Mouse (Mus musculus): Measurements from ENCODE around the gene Tcf21.

The Tcf21 gene

DNA sequence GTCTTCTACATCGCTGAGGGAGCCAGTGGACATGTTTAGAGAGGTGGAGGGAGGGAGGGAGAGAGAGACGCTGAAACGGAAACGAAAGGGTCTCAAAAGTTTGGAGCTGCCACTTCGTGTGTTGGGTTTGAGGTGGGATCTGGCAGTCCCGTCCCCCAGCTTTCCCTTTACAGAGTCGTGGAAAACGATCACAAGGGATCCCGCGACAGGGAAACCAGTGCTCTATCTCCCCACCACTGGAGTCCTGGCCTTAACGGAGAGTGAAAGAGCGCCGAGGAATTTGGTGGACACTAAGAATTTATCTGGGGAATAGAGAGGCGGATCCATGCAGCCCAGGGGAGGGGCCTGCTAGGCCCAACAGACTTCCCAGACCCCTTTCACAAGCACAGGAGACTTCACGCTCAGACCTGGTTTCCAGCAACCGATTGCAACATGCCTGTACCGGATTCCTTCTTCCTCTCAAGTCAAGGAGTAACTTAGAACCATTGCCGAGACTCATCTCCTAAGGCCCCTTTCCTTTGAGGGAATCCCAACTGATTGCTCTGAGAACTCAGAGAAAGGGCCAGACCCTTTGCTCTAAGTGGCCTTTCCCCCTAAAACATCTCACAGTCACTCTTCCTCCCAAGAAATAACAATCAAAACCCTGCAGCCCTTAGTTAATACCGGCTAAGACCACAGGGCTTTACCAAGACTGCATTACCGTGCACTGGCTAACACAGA lies at the start of gene Tcf21:
Gene Tcf21, minus strand, starts transcription at position 304 of the 720 bp plus-strand sequence.
- DNase-seq (ENCODE audit: low spot score in 2 of 2) = no peak

DNA sequence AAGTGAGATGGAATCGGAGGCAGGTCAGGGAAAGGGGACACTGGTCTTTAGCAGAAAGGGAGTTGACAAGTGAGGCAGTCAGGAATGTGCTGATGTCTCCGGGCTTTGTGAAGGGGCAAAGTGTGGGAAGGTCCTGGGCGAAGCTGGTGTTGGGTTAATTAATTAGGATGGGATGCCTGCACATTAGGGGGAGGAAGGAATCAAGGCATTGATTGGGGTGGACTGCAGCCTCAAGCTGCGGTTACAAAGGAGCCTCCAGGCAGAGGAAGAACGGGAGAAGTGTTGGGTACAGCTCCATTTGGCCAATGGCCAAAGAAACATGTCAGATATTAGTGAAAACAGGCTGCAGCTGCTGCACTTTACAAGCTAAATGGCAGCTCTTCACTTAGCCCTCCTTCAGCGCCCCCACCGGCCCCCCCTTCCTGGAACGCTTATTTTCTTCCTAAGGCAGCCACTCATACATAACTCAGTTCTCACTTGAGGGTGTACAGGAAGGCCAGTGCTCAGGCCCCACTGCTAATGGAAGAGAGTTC lies 48.5 kb upstream of the Tcf21 start:
- no peak for DNase-seq (ENCODE audit: low spot score in 2 of 2)

DNA sequence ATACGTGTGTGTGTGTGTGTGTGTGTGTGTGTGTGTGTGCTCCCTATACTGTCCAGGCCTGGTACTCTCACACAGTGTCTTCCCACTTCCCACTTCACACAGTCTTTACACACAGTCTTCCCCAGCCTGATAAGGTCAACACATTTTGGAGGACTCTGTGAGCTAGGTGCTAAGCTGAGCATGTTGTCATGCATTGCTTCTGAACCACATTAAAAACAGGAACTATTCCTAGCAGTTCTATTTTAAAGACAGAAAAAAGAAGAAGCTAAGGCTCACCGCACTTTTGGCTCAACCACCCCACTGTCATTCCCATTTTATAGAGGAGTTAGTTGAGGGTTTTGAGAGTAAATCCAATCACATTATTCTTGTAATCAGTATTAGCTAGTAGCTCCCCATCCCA lies 47.2 kb upstream of the Tcf21 start:
- DNase-seq (ENCODE audit: low spot score in 2 of 2) = no peak

- peak in 1 of 2 experiments; percentile 8 for DNase-seq (ENCODE audit: low spot score in 2 of 2)
Observed at GRCm38 (mm10) chr10:22858111-22858510, 38.1 kb upstream of the Tcf21 start.

DNA sequence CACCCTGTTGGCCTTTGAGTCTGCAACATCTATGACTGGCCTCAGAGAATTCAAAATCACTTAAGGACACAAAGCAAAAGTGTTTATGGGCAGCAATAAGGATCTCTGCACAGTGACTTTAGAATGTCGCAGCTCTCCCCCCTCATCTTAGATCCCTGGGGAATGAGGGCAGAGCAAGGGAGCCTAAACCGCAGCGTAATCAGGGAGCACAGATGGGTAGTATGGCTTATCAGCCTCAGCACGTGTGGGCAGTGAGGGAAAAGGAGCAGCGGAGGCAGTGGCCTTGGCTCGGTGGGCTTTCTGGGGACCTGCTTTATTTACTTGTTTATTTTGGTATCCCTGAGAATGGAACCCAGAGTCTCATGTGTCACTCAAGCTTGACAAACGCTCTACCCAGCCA lies 34.4 kb upstream of the Tcf21 start:
- DNase-seq (ENCODE audit: low spot score in 2 of 2) = no peak

DNA sequence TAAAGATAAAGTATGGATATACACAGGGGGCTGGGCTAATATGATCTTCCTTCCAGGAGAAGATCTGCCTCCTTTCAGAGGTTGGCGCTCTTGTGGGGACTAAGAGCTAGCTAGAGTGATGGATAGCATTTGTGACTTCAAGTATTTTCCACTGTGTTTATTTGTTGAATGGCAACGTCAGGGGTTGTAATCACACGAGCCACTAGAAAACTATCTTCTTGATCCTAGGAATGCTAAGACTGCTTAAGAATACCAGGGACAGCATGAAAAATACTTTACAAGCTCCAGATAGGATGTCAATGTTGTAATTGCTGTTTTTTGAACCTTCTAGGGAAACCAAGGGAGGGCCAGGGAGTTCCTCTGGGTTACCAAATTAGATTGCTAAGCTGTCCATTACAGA lies 25.4 kb upstream of the Tcf21 start:
- DNase-seq (ENCODE audit: low spot score in 2 of 2) = no peak

DNA sequence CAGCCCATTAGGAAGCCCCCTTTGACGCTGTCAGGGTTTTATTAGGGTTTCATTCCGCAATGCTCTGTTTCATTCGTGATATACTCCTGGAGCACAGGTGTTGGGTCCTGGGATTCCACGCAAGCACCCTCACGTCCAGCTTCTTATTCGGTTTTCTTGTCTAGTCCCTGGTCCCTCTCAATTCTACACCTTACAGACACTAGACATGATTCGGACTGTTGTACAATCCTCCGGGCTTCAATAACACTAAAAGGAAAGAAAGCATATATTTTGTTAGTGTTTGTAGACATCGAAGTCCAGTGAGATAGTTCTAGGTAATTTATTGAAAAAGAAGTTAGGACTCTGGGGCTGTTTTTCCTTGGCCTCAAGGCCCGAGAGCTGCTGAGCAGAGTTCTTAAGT lies 24.8 kb upstream of the Tcf21 start:
- no peak for DNase-seq (ENCODE audit: low spot score in 2 of 2)

- no peak for DNase-seq (ENCODE audit: low spot score in 2 of 2)
Observed at GRCm38 (mm10) chr10:22843440-22844361, 23.7 kb upstream of the Tcf21 start.

DNA sequence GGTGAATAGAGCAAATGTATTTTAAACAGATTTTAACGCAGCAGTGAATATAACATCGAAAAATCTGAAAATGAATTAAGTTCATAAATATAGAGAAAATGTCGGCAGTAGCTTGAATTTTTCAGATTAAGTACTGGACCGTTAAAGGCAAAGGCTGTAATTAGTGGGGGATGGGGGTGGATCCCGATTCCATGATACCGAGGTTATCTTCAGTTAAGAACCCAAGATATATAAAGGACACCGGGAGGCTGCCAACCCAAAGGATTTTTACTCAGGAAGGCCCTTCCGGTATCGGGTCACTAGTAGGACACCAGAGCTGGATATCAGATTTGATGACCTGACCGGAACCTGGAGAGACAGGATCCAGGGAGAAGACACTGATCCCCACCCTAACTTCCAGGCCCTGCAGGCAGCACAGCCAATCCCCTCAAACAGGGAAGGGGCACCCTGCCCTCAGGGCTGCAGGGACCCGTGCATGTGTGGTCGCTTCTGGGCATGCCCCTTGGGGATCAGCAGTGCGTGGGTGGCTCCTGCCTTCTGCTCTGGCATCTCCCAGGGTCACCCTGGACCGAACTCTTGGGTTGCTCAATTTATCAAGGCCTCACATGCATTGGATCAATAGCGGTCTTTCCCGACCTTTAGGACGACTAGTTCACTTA lies 22.9 kb upstream of the Tcf21 start:
- no peak for DNase-seq (ENCODE audit: low spot score in 2 of 2)

DNA sequence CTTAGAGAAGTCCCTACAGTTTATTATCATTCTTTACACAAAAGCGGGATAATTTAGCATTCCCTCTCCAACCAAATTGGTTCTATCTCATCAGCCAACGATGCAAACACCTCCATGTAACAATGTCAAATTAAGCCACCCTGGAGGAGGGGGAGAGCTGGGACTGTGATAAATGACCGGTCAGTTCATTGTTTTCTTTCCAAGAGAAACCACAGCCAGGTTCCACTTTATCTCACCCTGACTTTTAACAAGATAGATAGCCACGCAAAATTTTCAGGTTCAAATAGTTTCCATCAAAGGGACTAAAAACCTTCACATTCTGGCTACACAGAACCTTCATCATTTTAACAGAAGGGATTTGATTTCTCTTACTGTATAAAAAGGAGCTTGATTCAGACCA lies 22.1 kb upstream of the Tcf21 start:
- no peak for DNase-seq (ENCODE audit: low spot score in 2 of 2)

GRCm38 (mm10) chr10:22826244-22826643 lies 6.3 kb upstream of the Tcf21 start:
- no peak for DNase-seq (ENCODE audit: low spot score in 2 of 2)

GRCm38 (mm10) chr10:22822896-22823295 lies 2.9 kb upstream of the Tcf21 start:
- no peak for DNase-seq (ENCODE audit: low spot score in 2 of 2)

GRCm38 (mm10) chr10:22822486-22822885 lies 2.5 kb upstream of the Tcf21 start:
- no peak for DNase-seq (ENCODE audit: low spot score in 2 of 2)

DNA sequence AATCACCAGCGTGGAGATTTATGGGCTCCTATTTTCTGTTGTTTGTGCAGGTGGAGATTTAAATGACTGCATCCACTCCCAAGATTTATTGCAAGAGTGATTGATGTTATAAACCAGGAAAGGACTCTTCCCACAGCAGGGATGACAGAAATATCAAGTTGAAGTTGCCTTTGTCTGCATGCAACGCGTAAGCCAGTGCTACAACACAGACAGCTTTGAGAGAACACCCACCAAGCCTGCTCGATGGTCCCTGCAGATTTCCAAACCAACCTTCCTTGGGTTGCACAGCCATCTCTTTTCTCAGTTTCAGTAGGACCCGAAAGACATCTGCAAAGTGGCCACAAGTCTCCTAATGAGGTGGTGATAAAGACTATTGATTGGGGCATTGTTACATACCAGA lies 1.7 kb upstream of the Tcf21 start:
- no peak for DNase-seq (ENCODE audit: low spot score in 2 of 2)

- DNase-seq (ENCODE audit: low spot score in 2 of 2) = no peak
Observed at GRCm38 (mm10) chr10:22821267-22821666, 1.3 kb upstream of the Tcf21 start.

GRCm38 (mm10) chr10:22820841-22821240 lies 867 bp upstream of the Tcf21 start:
- no peak for DNase-seq (ENCODE audit: low spot score in 2 of 2)

DNA sequence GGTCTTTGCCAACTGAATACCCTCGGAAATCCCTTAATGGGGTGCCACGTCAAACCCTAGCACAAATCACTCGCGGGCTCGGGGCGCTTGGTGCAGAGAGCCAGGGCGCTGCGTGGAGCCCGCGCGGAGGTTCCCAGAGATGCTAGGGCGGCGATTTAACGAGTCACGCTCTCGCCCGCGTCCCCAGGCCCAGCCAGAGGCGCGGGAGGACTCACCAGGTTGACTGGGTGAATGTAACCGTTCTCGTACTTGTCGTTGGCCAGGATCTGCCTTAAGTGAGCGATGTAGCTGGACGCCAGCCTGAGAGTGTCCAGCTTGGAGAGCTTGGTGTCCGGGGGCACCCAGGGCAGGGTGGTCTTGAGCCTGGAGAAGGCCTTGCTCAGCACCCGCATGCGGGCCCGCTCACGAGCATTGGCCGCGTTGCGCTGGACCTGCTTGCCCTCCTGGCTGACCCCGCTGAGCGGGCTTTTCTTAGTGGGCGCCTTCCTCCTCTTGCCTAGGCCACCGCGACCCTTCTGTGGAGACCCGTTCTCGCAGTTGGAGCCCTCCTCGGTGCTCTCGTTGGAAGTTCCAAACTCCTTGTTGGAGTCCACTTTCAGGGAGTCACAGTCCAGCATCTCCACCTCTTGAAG lies 619 bp downstream of the Tcf21 start:
- DNase-seq (ENCODE audit: low spot score in 2 of 2) = no peak

GRCm38 (mm10) chr10:22818600-22819238 lies 1.3 kb downstream of the Tcf21 start:
- DNase-seq (ENCODE audit: low spot score in 2 of 2) = no peak

DNA sequence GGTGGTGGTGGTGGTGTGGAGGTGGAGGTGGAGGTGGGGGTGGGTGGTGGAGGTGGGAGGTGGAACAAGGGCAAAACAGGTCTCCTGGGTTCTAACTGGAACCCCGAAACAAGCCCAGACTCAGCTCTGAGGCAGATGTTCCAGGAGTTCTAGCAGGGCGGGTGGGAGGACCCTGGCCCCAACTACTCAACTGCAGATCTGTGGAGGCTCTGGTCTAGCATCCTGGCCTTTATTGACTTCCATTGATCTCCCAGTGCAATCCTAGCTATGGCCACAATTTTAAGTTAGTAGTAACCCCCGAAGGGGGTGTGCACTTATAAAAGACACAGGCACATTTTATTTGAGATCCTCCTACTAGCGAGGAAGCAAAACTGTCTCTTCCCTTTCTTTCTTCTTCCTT lies 2.0 kb downstream of the Tcf21 start:
- no peak for DNase-seq (ENCODE audit: low spot score in 2 of 2)

DNA sequence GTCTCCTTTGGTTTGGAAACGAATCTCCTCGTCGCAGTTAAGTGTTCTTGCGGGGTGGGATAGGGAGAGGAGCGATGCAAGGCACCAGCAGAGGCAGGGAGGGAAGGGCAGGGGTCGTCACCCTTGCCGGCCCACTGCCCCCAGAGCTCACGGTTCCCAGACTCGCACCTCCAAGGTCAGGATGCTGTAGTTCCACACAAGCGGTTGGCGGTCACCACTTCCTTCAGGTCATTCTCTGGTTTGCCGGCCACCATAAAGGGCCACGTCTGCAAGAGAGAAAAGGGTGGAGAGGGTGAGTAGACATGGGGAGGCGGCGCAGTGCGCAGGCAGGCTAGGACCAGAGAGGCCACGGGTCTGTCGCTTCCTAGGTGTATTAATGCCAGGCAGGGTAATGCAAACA lies 2.4 kb downstream of the Tcf21 start:
- DNase-seq (ENCODE audit: low spot score in 2 of 2) = no peak

GRCm38 (mm10) chr10:22816237-22816762 lies 3.7 kb downstream of the Tcf21 start:
- DNase-seq (ENCODE audit: low spot score in 2 of 2) = no peak

Data from thymus, postnatal 10 days (tissue).